Mouse (Mus musculus) kidney, adult 18-20 months (tissue): ENCODE measurements around the gene Mdh1.

Source experiments
- DNase-seq: peaks from one replicate; pipeline ENCODE4 v3.0.0; 2021

The Mdh1 gene

GRCm38 (mm10) chr11:21571700-21572381 lies at the start of gene Mdh1, which contains the start of gene Wdpcp:
TSS of gene Mdh1 (minus strand) at chr11:21572367.
TSS of gene Wdpcp (plus strand) at chr11:21572235.
- peak; percentile 94 for DNase-seq

- DNase-seq: no peak
These were observed 43.7 kb upstream of the Mdh1 start for GRCm38 (mm10) chr11:21615915-21616314.

- DNase-seq: no peak
These were observed 30.3 kb upstream of the Mdh1 start for GRCm38 (mm10) chr11:21602497-21602896.

- no peak for DNase-seq
These were observed 11.1 kb upstream of the Mdh1 start for GRCm38 (mm10) chr11:21583286-21583685.

- DNase-seq: no peak
These were observed 9.3 kb upstream of the Mdh1 start for GRCm38 (mm10) chr11:21581472-21581871.

GRCm38 (mm10) chr11:21570973-21571372 lies 1.2 kb downstream of the Mdh1 start:
- peak; percentile 42 for DNase-seq

- peak; percentile 25 for DNase-seq
These were observed 2.1 kb downstream of the Mdh1 start for GRCm38 (mm10) chr11:21570109-21570474.

- DNase-seq: peak; percentile 37
These were observed 2.6 kb downstream of the Mdh1 start for GRCm38 (mm10) chr11:21569456-21570108.

- no peak for DNase-seq
These were observed 3.2 kb downstream of the Mdh1 start for GRCm38 (mm10) chr11:21569002-21569401.

- no peak for DNase-seq
These were observed 4.4 kb downstream of the Mdh1 start for GRCm38 (mm10) chr11:21567733-21568132.

GRCm38 (mm10) chr11:21566934-21567333 lies 5.2 kb downstream of the Mdh1 start:
- no peak for DNase-seq

- no peak for DNase-seq
These were observed 7.3 kb downstream of the Mdh1 start for GRCm38 (mm10) chr11:21564681-21565405.

GRCm38 (mm10) chr11:21563617-21564325 lies 8.4 kb downstream of the Mdh1 start:
- no peak for DNase-seq

GRCm38 (mm10) chr11:21561347-21561746 lies 10.8 kb downstream of the Mdh1 start:
- peak; percentile 43 for DNase-seq

- no peak for DNase-seq
These were observed 12.4 kb downstream of the Mdh1 start for GRCm38 (mm10) chr11:21559727-21560126.

- DNase-seq: no peak
These were observed 20.1 kb downstream of the Mdh1 start for GRCm38 (mm10) chr11:21552049-21552448.

GRCm38 (mm10) chr11:21550222-21551173 lies 21.7 kb downstream of the Mdh1 start:
- DNase-seq: no peak

GRCm38 (mm10) chr11:21549754-21550153 lies 22.4 kb downstream of the Mdh1 start:
- no peak for DNase-seq

GRCm38 (mm10) chr11:21549052-21549451 lies 23.1 kb downstream of the Mdh1 start:
- no peak for DNase-seq

GRCm38 (mm10) chr11:21547518-21547917 lies 24.6 kb downstream of the Mdh1 start:
- no peak for DNase-seq

GRCm38 (mm10) chr11:21546671-21547070 lies 25.5 kb downstream of the Mdh1 start:
- DNase-seq: no peak

- DNase-seq: no peak
These were observed 26.2 kb downstream of the Mdh1 start for GRCm38 (mm10) chr11:21545951-21546350.
